Mouse (Mus musculus) liver, postnatal 0 days (tissue): ENCODE data around the gene Ptpro. TPM values are rescaled to one million over a fixed set of nuclear protein-coding genes. Genes with fewer than 3 reads are reported as not detected.
A peak's percentile ranks its signal among the peaks of the same experiment; 100 is the strongest.

Experiments
- ATAC-seq: fragments of 200-750 bp; cut with Nextera tagmentation; 2 replicates; pipeline ENCODE4 v1.8.0; 2017; ENCODE audit warnings: mild to moderate bottlenecking, moderate library complexity
- DNase-seq: peaks from one replicate; pipeline ENCODE4 v3.0.0-alpha.2; 2016
- H3K27ac ChIP-seq: fragments of 300-500 bp; sonication (generic); 2 replicates; pipeline ENCODE4 v1.5.1; 2014; ENCODE audit warnings: antibody characterized with exemption, moderate library complexity, mild to moderate bottlenecking, low read depth
- H3K27me3 ChIP-seq: fragments of 300-500 bp; sonication (generic); 2 replicates; pipeline ENCODE4 v1.6.1; 2014; ENCODE audit warnings: low read length, control low read depth, mixed read lengths; ENCODE audit not compliant: insufficient read depth
- H3K36me3 ChIP-seq: fragments of 300-500 bp; sonication (generic); replicated peaks from 2 replicates; pipeline ENCODE4 v1.6.1; 2014; ENCODE audit warnings: mild to moderate bottlenecking, control low read depth, low read length, moderate library complexity, mixed read lengths; ENCODE audit not compliant: insufficient read depth
- H3K4me1 ChIP-seq: fragments of 300-500 bp; sonication (generic); 2 replicates; pipeline ENCODE4 v1.6.1; 2014; ENCODE audit warnings: antibody characterized with exemption, mild to moderate bottlenecking, control low read depth; ENCODE audit not compliant: insufficient read depth
- H3K4me2 ChIP-seq: fragments of 300-500 bp; sonication (generic); 2 replicates; pipeline ENCODE4 v1.6.1; 2014; ENCODE audit warnings: low read depth, mild to moderate bottlenecking, low read length, moderate library complexity, mixed read lengths
- H3K4me3 ChIP-seq: fragments of 300-500 bp; sonication (generic); 2 replicates; pipeline ENCODE4 v1.5.1; 2014; ENCODE audit warnings: low read depth, low read length
- H3K9ac ChIP-seq: fragments of 300-500 bp; sonication (generic); replicated peaks from 2 replicates; pipeline ENCODE4 v1.6.1; 2014; ENCODE audit warnings: mild to moderate bottlenecking, moderate library complexity
- H3K9me3 ChIP-seq: fragments of 300-500 bp; sonication (generic); 2 replicates; pipeline ENCODE4 v1.6.1; 2016; ENCODE audit warnings: mild to moderate bottlenecking, control low read depth, low read length, mixed read lengths
- CTCF ChIP-seq: sonication (generic); IDR thresholded peaks from 2 replicates; pipeline ENCODE4 v1.5.1; 2016; ENCODE audit warnings: antibody characterized with exemption, low read depth
- EP300 ChIP-seq: IDR thresholded peaks from 2 replicates; pipeline ENCODE4 v1.6.1; 2016; ENCODE audit warnings: antibody characterized with exemption, low read depth, mild to moderate bottlenecking
- WGBS: fragments of 180-500 bp; shearing (Covaris S2); extraction: QIAGEN DNeasy Blood & Tissue Kit; methylation state at CpG from one replicate; pipeline ENCODE4 v1.1.7; 2014; ENCODE audit not compliant: insufficient replicate concordance; 5-methylcytosine and 5-hydroxymethylcytosine counted together
- polyA plus RNA-seq: library from polyadenylated mRNA; unstranded; fragments of >200 nt; fragmentation: Nextera tagmentation; extraction: Ambion mirVana; gene quantifications from 2 replicates; pipeline ENCODE4 v1.2.1, GENCODE M21; 2015

Ptpro gene
- polyA plus RNA-seq, 1 experiment from 2014 or later = 0.86 TPM

DNA sequence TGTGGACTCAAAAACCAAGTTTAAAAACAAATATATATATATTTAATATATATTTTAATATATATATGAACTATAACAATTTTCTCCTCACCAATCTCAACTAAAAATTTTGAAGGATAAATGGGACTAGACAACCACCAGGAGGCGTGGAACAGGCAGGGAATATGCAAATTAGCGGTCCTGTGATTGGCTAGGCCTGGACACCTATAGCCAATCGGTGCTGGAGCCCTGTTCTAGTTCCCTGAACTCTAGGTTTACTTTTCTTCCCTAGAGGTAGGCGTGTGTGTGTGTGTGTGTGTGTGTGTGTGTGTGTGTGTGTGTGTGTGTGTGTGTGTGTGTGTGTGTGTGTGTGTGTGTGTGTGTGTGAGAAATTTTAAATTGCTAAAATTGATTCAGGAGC is 134.8 kb downstream of the Ptpro start:
- no peak for DNase-seq
- 54% methylated on average over 4 of the region's 4 CpGs for WGBS
- H3K36me3 ChIP-seq = no peaks in the 10 kb centered on the region
- H3K9ac ChIP-seq = no peak overlapping the region
- no peak overlapping the region for H3K27ac ChIP-seq
- H3K9me3 ChIP-seq = no peaks in the 10 kb centered on the region
- ATAC-seq = no peak
- H3K4me1 ChIP-seq = no peaks in the 10 kb centered on the region
- H3K4me2 ChIP-seq = no peak overlapping the region
- no peak overlapping the region for H3K4me3 ChIP-seq
- H3K27me3 ChIP-seq = no peaks in the 10 kb centered on the region
- TF ChIP-seq CTCF (0 out of 2 replicates have a peak, but pooled peaks have one; percentile 5), EP300 (no peak)

DNA sequence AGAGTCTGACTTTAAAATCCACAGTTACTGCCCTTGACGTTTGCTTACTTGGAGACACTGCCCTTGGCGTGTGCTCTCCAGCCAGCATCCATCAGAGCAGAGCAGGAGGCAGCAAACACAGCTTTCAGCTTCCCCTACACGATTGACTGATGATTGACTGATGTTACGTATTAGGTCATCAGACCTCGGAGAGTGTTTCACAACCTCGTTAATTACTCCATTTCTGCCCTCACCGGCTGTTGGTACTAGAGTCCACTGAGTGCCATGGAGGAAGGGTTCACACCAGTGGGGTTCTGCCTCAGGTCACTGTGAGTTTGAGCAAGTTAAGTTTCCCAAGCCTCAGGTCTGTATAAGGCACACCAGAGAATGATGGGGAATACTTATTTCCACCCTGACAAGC is 143.0 kb downstream of the Ptpro start:
- ATAC-seq (peak; percentile 29; the same call in 1 of the 2 replicates), DNase-seq (no peak)
- WGBS = 57% methylated on average over 7 of the region's 7 CpGs
- H3K4me2 ChIP-seq = no peak overlapping the region
- no peaks in the 10 kb centered on the region for H3K27me3 ChIP-seq
- no peaks in the 10 kb centered on the region for H3K36me3 ChIP-seq
- H3K27ac ChIP-seq = no peak overlapping the region
- H3K9ac ChIP-seq = no peak overlapping the region
- no peaks in the 10 kb centered on the region for H3K4me1 ChIP-seq
- H3K9me3 ChIP-seq = no peaks in the 10 kb centered on the region
- no peak overlapping the region for H3K4me3 ChIP-seq
- TF ChIP-seq CTCF (no peak), EP300 (no peak)

- no peak for ATAC-seq
- Histone ChIP-seq H3K4me1 (no peaks in the 10 kb centered on the region), H3K27me3 (no peaks in the 10 kb centered on the region), H3K4me2 (no peak overlapping the region), H3K36me3 (no peaks in the 10 kb centered on the region), H3K9me3 (no peaks in the 10 kb centered on the region), H3K4me3 (no peak overlapping the region), H3K9ac (no peak overlapping the region), H3K27ac (no peak overlapping the region)
- TF ChIP-seq CTCF (peak; percentile 34; the same call in 1 of the 2 replicates), EP300 (no peak)
- DNase-seq = no peak
- 66% methylated on average over 4 of the region's 4 CpGs for WGBS
These were observed 144.1 kb downstream of the Ptpro start for GRCm38 (mm10) chr6:137396106-137396793.

DNA sequence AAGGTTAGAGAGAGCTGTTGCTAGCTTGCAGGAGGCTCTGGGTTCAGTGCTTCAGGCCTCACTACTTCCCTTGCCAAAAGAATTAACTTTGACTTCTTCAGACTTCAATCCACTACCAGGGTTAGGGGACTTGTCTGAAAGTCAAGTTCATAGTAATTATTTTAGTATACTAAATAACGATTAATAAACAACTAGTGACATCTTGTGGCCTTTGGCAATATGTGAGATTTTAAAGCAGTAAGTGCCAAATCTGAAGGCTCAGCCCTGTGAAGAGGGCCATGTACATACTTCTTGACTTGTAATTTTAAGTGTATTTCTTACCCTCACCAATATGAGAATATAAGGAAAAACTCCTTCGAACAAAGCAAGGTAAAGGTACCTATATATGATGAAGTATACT is 145.2 kb downstream of the Ptpro start:
- no peaks in the 10 kb centered on the region for H3K4me1 ChIP-seq
- H3K36me3 ChIP-seq = no peaks in the 10 kb centered on the region
- TF ChIP-seq CTCF = 0 out of 2 replicates have a peak, but pooled peaks have one; percentile 21
- TF ChIP-seq EP300 = no peak
- H3K9me3 ChIP-seq = no peaks in the 10 kb centered on the region
- no peak for ATAC-seq
- no peaks in the 10 kb centered on the region for H3K27me3 ChIP-seq
- no peak for DNase-seq
- WGBS = 73% methylated on average over 2 of the region's 2 CpGs
- H3K27ac ChIP-seq = no peak overlapping the region
- no peak overlapping the region for H3K9ac ChIP-seq
- H3K4me3 ChIP-seq = no peak overlapping the region
- no peak overlapping the region for H3K4me2 ChIP-seq

- Histone ChIP-seq H3K36me3 (no peaks in the 10 kb centered on the region), H3K4me3 (no peak overlapping the region), H3K4me1 (no peaks in the 10 kb centered on the region), H3K9ac (no peak overlapping the region), H3K27me3 (no peaks in the 10 kb centered on the region), H3K27ac (no peak overlapping the region), H3K4me2 (no peak overlapping the region), H3K9me3 (no peaks in the 10 kb centered on the region)
- 74% methylated on average over 4 of the region's 4 CpGs for WGBS
- TF ChIP-seq CTCF (no peak), EP300 (no peak)
- DNase-seq = no peak
- ATAC-seq = no peak
These were observed 152.1 kb downstream of the Ptpro start for GRCm38 (mm10) chr6:137404196-137404595.

- Histone ChIP-seq H3K27ac (no peak overlapping the region), H3K4me3 (no peak overlapping the region), H3K36me3 (no peaks in the 10 kb centered on the region), H3K9me3 (no peaks in the 10 kb centered on the region), H3K4me1 (no peaks in the 10 kb centered on the region), H3K27me3 (no peaks in the 10 kb centered on the region), H3K4me2 (no peak overlapping the region), H3K9ac (no peak overlapping the region)
- TF ChIP-seq EP300 (no peak), CTCF (no peak)
- no peak for DNase-seq
- ATAC-seq = no peak
- 68% methylated on average over 2 of the region's 2 CpGs for WGBS
These were observed 153.6 kb downstream of the Ptpro start for GRCm38 (mm10) chr6:137405690-137406089.

- WGBS = 33% methylated on average over 3 of the region's 3 CpGs
- DNase-seq = no peak
These were observed 158.4 kb downstream of the Ptpro start for GRCm38 (mm10) chr6:137410510-137410909.

More at GRCm38 (mm10) chr6:137410510-137410909, 158.4 kb downstream of the Ptpro start:
- Histone ChIP-seq H3K36me3 (no peaks in the 10 kb centered on the region), H3K4me3 (no peak overlapping the region), H3K9me3 (no peaks in the 10 kb centered on the region), H3K9ac (no peak overlapping the region), H3K4me2 (no peak overlapping the region), H3K4me1 (no peaks in the 10 kb centered on the region), H3K27me3 (no peaks in the 10 kb centered on the region), H3K27ac (no peak overlapping the region)
- TF ChIP-seq CTCF (no peak), EP300 (no peak)
- no peak for ATAC-seq
